28 mouse cellular contexts compared by ENCODE assay signal in the genomic region with DNA sequence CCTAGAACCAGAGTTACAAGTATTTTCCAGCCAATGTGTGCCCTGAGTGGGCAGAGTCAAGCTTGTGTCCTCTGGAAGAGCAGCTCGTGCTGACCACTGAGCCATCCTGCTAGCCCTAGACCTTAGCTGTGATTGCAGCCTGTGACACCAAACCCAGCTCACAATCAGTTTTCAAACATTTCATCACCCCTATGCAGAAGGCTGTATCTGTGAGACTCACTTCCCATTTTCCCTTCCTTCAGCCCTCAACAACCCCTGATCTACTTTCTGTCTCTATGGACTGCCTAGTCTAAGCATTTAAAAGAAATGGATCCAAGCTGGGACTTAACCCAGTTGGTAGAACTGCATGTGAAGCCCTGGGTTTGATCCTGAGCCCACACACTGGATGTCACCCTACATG. TPM values are rescaled to one million over a fixed set of nuclear protein-coding genes. Genes with fewer than 3 reads are reported as not detected.
"Had no signal": no experiment of that assay in that cellular context is flagged by ENCODE, and none has a peak within 500 bp of the region (broad histone marks: within the 10 kb centered on the region; RNA-seq: fewer than 3 reads in every experiment).

No protein-coding gene starts in this region.

- H3K9me3 ChIP-seq: embryonic facial prominence, embryonic 12.5 days; embryonic facial prominence, embryonic 15.5 days; forebrain, embryonic 15.5 days had no signal

- H3K4me3 ChIP-seq: embryonic facial prominence, embryonic 10.5 days; embryonic facial prominence, embryonic 12.5 days; embryonic facial prominence, embryonic 13.5 days; embryonic facial prominence, embryonic 15.5 days; erythroblast, embryonic 14.5 days; forebrain, embryonic 10.5 days; forebrain, embryonic 12.5 days; forebrain, embryonic 13.5 days; forebrain, embryonic 15.5 days; gastrocnemius, adult 2 months; heart, adult 2 months had no signal

- H3K36me3 ChIP-seq: embryonic facial prominence, embryonic 10.5 days; embryonic facial prominence, embryonic 12.5 days; embryonic facial prominence, embryonic 15.5 days; forebrain, embryonic 10.5 days; forebrain, embryonic 12.5 days; forebrain, embryonic 15.5 days had no signal

- H3K27ac ChIP-seq: embryonic facial prominence, embryonic 10.5 days; embryonic facial prominence, embryonic 12.5 days; embryonic facial prominence, embryonic 13.5 days; embryonic facial prominence, embryonic 15.5 days; forebrain, embryonic 10.5 days; forebrain, embryonic 12.5 days; forebrain, embryonic 13.5 days; forebrain, embryonic 15.5 days; gastrocnemius, adult 2 months; heart, adult 2 months had no signal

- DNase-seq: cerebellum, adult 8-10 months; cerebellum, adult 9-10 months; cerebellum, postnatal 10 days; cerebellum, postnatal 14 days; cerebellum, postnatal 25 days; cerebellum, postnatal 36 days; embryo, embryonic 11 days; forebrain, postnatal 0 days; gastrocnemius, adult 2 months; gastrocnemius, postnatal 10 days; gastrocnemius, postnatal 14 days; gastrocnemius, postnatal 25 days; gastrocnemius, postnatal 36 days; heart, adult 11 months; heart, adult 18-20 months; heart, adult 2 months had no signal

- ATAC-seq: forebrain, embryonic 13.5 days; forebrain, embryonic 14.5 days; forebrain, embryonic 15.5 days; forebrain, embryonic 16.5 days; forebrain, postnatal 0 days had no signal

- H3K9ac ChIP-seq: embryonic facial prominence, embryonic 12.5 days; embryonic facial prominence, embryonic 13.5 days; embryonic facial prominence, embryonic 15.5 days; forebrain, embryonic 12.5 days; forebrain, embryonic 13.5 days; forebrain, embryonic 15.5 days; forebrain, postnatal 0 days had no signal

RNA-seq across cellular contexts. Expression of gene Col8a2, which starts 18.8 kb away (rescaled TPM):
- total RNA-seq: common myeloid progenitor, adult 5-6 weeks had no signal
- polyA plus RNA-seq: erythroblast, embryonic 14.5 days had no signal

RNA-seq across cellular contexts. Expression of gene Tekt2, which starts 20.1 kb away (rescaled TPM):
- total RNA-seq: common myeloid progenitor, adult 5-6 weeks had no signal
- polyA plus RNA-seq: erythroblast, embryonic 14.5 days had no signal
